Mouse (Mus musculus) left cerebral cortex, postnatal 25 days (tissue): ENCODE data around the gene Mfsd12. TPM values are rescaled to one million over a fixed set of nuclear protein-coding genes. Genes with fewer than 3 reads are reported as not detected.

Source experiments
- DNase-seq, 2 experiments: peaks; one replicate each; pipeline ENCODE4 v3.0.0; 2022; ENCODE audit warnings: low spot score in 2 of 2, mixed read lengths in 1 of 2
- intact Hi-C: fragments of 180-260 bp; cut with DNase I; formaldehyde crosslinking; loops from one replicate; pipeline ENCODE4 v1.15.1; 2025
- total RNA-seq, 2 experiments: library from RNA; stranded (reverse); gene quantifications; 2 replicates each; pipeline ENCODE4 v1.2.3; 2021

Gene Mfsd12
- total RNA-seq, 2 experiments from 2014 or later = 39.3 to 41.1 TPM

DNA sequence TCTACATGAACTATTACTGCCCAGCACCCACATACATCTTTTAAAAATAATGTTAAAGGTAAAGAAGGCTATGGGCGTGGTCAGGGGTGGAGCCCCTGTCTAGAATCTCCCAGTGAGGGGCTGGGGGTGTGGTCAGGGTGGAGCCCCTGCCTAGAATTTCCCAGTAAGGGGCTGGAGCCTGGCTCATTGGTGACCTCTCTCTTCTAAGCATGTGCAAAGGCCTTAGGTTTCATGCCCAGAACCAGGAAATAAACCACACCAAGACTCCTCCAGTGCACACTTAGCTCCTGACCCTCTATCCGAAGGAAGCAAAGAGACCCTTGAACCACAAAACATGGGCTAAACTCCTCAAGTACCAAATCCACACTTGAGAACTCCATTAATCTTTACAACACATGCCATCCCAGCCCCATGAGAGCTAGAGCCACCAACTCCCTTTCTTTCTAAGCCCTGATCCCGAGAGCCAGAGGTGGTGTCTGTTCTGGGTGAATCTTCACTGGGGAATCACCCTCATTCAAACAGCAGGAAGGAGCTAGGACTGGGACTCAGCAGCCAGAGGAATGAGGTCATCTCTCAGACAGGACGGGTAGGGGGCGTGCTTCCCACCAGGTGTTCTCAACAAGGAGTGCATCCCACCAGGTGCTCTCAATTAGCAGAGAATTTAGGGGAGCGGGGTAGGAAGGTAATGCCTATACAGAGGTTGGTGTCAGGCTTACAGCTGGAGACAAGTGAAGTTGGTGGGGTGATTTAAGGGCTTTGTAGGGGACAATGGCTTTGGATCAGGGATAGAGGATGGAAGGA is 19.5 kb downstream of the Mfsd12 start:
- intact Hi-C loops = no loop called here
- DNase-seq = no peak

DNA sequence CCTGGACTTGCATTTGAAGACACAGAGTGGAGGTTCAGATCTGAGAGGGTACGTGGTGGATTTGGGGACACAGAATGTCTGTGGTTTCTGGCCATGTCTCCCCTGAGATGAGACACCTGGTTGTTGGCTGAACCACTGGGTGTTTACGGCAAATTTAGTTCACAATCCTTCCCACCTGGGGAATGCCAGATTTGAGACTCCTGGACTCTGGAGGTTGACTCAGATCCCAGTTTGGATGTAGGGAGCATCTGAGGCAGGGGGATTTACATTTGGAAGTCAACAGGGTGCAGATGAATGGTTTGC is 20.0 kb downstream of the Mfsd12 start:
- intact Hi-C loops = no loop called here
- no peak for DNase-seq

DNA sequence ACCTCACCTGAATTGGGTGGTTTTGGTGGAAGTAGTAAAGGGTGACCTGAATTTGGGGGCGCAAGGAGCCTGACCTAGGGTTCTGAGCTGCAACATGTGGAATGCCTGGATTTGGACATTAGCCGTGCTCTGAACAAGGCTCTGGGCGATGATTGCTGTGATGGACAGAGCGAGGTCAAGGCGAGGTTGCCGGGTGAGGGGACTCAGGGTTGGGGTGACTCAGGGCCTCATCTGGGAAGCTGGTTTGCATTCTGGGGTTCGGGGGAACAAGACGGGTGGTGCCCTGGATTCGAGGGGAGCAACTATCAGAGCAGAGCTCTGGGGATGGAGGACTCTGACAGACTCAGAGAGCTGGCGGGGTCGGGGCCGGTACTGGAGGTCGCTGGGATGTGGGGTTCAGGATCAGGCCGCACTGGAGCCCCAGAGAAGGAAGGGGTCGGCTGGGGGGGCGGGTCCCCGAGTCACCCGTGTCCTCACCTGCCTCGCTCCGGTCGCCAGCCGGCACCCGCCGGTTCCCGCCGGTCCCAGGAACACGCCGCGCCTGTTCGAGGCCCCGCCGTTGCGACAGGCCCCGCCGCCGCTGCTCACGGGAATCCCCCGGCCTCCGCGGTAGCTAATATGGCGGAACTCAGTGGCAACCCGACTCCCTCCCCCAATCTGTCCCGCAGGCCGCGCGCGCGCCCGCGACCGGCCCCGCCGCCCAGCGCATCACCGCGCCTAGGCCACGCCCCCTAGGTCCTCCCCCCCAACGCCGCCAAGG is 20.7 kb downstream of the Mfsd12 start, which contains the start of gene Fzr1:
Gene Fzr1 (minus strand): TSS at position 724 of the 760 bp plus-strand sequence.
- intact Hi-C loops = no loop called here
- no peak for DNase-seq

DNA sequence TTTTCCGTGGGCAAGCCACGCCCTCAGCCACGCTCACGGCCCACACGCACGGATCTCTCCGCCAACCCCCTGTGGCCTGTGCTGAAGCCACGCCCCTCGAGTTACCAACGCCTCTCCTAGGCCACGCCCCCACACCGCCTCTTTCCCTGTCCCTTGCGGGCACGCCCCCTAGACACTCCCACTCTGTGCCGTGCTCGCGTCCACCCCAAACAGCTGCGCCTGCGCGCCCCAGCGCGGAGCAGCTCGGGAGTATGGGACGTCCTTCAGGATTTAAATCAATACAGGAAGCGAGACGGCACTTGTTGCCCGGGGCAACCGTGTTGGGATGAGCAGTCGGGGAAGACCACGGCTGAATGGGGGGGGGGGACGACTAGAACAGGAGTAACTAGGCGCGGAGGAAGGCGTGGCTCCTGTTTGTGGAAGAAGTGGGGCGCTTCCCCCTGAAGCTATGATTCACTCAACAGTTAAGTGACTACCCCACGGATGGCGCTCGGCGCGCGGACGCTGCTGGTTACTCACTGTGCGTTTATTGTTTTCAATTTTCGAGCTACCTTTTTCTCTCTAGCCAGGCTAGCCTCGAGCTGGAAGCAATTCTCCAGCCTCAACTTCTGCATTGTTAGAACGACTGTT is 21.4 kb downstream of the Mfsd12 start:
- DNase-seq = peak; percentile 100
- intact Hi-C loops = no loop called here

DNA sequence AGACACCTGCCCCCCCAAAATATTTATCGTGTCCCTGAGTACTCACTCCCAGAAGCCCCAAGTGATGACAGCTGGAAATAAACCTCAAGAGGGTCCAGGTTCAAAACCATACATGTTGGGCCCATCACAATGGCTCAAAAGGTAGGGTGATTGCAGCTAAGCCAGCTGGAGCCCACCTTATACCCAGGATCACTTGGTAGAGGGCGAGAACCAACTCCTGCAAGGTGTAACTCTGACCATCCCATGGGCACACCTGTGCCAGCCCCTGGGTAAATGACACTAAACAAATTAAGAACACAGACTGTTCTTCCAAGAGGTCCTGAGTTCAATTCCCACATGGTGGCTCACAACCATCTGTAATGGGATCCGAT is 21.9 kb downstream of the Mfsd12 start:
- intact Hi-C loops = no loop called here
- no peak for DNase-seq

DNA sequence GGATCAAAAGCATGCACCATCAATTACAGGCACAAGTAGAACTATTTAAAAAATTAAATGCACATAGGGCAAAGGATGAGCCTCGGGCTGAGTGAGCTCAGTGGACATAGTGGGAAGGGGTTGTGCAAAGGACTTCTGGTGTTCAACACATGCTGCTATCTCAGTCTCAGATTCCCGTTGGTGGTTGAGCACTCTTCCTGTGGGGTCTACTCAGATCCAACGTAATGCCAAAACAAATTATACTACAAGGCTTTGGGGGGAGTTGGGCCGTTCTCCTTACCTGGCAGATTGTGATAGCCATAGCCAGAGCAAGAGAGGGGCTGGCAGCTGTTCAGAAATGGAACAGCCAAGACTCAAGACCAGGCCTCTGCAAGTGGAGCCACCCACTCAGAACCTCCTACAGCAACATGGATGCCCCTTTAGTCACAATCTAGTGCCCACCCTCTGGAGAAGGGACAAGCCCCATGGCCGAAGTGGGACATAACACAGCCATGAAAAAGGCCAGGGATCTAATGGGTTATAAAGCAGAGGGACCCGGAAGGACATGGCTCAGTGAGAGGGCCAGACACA is 22.6 kb downstream of the Mfsd12 start:
- no peak for DNase-seq
- intact Hi-C loops = no loop called here

DNA sequence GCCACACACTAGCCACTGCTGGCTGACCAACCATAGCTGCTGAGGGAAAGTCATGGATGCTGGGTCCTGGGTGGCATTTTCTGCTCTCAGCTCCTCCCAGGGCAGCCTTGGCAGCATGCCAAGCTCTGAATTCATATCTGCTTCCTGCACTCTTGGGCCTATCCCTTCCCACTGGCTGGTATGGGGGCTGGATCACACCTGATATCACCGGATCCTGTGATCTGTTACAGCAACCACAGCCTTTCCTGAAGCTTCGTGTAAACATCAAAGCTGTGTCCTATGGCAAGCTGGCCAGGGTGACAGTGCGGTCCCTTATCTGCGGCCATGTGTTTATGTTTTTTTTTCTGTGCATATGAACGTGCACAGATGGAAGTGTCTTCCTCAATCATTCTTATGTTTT is 24.7 kb downstream of the Mfsd12 start:
- intact Hi-C loops = no loop called here
- no peak for DNase-seq

DNA sequence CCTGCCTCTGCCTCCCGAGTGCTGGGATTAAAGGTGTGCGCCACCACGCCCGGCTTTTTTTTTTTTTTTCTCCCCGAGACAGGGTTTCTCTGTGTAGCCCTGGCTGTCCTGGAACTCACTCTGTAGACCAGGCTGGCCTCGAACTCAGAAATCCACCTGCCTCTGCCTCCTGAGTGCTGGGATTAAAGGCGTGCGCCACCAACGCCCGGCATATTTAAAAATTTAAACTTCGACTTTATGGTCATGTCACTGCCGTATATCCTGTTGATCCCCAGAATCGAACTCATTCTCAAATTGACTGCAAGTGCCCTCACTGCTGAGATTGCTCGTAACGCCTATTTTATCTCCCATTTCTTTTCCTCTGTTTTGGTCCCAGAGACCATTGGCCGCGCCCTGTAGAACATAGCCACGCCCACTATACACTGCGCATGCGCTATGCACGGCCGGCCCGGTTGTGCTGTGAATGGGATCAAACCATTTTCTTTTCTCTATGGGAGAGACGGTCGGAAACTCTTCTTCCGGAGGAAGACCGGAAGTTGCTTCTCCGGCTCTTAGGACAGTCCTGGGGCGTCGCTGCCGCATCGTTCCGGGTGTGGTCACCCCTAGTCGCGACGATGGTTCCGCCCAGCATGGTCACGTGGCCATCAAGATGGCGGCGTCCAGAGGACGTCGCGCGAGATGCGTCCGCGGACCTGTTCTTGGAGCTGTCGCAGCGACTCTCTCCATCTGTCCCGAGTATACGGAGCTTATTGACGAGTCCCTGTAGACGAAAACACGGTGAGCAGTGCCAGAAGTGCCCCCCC is 26.7 kb downstream of the Mfsd12 start, which contains the start of the genes Dohh and Gm48551:
Gene Dohh (plus strand): TSS at position 627 of the 803 bp plus-strand sequence.
Gene Gm48551 (plus strand): TSS at position 665 of the 803 bp plus-strand sequence.
- intact Hi-C loops = no loop called here
- peak; percentile 98 to 99 for DNase-seq

DNA sequence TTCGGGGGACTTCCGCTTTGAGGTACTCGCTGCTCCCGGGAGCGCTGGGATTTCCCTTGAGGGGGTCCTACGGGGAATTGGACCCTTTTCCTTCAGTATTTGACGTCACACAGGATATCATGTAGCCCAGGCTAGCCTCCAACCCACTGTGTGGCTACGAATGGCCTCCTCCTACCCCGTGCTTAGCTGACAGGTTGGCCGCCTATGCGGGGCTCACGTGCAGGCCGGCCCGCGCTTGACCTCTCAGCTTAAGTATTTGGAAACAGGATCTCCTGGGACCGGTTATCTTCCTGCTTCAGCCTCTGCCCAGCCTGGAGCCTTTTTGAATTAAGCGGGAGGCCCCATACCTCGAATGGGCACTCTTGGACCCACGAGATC is 27.3 kb downstream of the Mfsd12 start:
- intact Hi-C loops = no loop called here
- no peak for DNase-seq

DNA sequence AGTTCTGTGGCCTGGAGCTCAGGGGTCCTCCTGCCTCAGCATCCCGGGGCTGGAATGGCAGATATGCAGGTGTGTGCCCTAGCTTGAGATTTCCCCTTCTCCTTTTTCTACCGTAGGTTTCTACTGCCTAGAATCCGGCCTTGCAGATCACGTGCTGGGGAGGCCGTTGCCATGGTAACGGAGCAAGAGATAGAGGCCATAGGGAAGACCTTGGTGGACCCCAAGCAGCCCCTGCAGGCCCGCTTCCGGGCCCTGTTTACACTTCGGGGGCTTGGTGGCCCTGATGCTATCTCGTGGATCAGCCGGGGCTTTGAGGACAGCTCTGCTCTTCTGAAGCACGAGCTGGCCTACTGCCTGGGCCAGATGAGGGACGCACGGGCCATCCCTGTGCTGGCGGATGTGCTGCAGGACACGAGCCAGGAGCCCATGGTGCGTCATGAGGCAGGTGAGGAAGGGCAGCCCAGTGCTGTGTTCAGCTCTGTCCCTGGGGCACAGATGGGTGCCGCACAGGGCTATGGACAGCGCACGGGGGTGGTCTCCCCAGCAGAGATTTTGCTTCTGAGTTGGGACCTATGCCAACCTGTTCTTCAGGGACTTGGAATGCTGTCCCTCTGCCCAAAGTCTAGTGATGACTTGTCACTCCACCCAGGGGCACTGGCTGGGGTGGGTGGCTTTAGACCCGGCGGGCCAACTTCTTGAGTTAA is 28.5 kb downstream of the Mfsd12 start:
- intact Hi-C loops = no loop called here
- no peak for DNase-seq

DNA sequence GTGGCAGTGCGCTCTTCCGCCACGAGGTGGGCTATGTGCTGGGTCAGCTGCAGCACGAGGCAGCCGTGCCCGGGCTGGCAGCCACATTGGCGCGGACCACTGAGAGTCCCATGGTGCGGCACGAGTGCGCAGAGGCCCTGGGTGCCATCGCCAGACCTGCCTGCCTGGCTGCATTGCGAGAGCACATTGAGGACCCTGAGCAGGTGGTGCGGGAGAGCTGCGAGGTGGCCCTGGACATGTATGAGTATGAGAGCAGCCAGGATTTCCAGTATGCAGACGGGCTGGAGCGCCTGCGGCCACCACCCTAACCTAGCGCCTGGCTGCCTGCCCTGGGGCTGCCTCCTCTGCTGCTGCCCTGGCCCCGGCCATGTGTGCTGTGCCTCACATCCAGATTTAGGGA is 30.4 kb downstream of the Mfsd12 start:
- intact Hi-C loops = no loop called here
- DNase-seq = no peak

DNA sequence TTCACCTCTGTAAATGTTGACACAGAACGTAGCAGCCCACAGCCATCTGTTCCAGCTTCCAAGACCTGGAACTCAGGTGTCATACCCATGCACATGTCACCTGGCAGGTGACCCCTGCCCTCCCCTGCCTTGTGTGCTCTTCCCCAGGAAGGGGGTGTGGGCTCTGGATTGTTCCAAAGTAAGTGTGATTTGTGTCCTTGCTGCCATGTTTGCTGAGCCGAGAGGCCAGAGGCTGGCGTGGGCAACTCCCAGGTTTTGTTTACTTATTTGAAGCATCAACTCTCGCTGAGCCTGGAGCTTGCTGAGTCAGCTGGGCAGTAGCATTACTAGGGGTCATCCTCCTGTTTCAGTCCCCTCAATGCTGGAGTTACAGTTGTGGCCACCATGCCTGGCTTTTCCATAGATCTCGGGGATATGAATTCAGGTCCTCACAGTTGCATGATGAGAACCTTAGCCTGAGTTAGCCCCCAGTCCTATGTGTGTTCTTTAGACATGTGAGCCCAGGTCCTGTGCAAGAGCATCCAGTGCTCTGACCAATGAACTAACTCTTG is 31.3 kb downstream of the Mfsd12 start, which contains the start of gene Gm48552:
Gene Gm48552 (plus strand): TSS at position 501 of the 551 bp plus-strand sequence.
- intact Hi-C loops = loop anchor here (1.0 kb wide), 1 partner anchor 62 kb away; no protein-coding TSS in a partner anchor
- no peak for DNase-seq

DNA sequence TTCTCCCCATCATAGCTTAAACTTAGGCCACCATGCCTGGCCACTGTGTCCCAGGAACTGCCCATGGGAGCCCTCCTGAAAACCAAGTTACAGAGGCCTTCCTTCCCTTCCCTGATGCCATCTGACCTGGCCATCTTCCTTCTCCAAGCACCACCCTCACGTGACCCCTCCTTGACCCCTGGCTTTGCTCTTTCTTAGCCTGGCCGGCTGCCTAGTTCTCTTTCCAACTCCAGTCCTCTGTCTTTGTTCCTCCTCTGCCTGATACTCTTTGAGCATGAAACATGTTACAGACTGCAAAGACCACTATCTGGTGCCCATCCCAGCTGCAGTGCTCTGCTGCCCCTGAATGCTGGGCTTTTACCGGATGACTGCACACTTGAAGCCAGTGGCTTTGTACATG is 32.1 kb downstream of the Mfsd12 start:
- DNase-seq = no peak
- intact Hi-C loops = loop anchor here (1.0 kb wide), 1 partner anchor 61 kb away; no protein-coding TSS in a partner anchor

DNA sequence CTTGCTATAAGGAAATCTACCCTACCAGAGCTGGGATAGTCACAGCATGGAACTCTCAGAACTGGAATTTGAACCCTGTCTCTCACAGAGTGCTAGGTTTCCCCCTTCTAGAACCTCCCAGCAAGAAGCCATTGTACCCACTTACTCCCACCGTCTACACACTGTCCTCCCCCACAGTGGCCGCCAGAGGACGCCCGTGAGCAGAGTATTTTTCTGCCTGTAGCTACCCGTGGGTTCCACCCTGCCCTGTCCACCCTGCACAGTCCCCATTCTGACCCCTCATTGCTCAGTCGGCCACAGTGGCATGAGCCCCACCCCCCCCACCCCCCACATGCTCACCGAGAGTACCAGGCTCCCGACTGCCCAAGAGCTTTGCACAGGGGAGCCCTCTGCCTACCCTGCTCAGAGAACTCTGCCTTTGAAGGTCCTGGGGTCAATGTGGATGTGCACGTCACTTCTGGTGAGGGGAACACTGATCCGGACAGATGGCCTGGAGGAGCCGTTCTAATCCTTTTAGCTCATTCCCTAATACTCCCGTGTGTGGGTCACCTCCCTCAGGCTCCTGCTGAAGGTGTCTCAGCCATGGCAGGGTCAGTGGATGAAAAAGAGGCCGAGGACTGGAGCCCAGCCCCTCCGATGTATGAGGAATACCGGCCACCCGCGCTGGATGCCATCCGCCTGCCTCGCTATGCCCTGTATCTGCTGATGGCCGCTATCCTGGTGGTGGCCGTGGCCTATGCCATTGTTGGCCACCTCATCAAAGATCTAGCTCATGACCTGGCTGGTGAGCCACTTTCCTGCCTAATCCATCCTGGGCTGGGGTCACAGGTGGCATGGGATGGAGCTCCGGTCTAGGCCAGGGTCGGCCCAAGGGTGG is 32.7 kb downstream of the Mfsd12 start:
- DNase-seq = peak; percentile 70 to 76
- intact Hi-C loops = loop anchor here (1.0 kb wide), 1 partner anchor 60 kb away; no protein-coding TSS in a partner anchor

DNA sequence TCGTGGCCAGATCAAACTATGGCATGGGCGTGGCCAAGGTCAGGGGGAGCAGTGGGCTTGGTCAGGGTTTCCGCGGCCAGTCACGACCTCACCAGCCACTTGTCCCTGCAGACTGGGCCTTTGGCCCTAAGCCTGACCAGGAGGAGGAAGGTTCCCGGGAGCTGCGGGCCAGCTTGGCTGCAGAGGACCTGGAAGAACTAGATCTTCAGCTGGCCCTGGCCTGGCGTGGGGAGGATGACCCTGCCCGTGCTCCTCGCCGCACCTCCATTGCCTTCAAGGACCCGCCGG is 33.3 kb downstream of the Mfsd12 start:
- intact Hi-C loops = no loop called here
- no peak for DNase-seq

DNA sequence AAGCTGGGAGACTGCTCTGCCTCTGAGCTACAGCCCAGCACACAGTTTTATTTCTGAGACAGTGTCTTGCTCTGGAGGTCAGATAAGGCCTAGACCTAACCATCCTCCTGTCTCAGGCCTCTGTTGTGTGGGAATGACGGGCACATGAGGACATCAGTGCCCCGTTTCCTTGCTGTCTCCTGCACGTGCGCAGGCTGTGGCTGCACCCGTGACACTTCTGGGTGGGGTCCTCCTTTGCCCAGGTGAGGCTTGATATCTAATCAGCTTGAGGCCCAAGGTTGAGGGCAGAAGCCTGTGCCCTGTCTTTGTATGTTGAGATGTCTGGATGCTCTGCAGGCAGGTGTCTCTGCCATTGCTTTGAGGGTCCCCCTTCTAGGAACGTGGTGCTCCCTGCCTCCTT is 35.0 kb downstream of the Mfsd12 start:
- DNase-seq = no peak
- intact Hi-C loops = no loop called here

DNA sequence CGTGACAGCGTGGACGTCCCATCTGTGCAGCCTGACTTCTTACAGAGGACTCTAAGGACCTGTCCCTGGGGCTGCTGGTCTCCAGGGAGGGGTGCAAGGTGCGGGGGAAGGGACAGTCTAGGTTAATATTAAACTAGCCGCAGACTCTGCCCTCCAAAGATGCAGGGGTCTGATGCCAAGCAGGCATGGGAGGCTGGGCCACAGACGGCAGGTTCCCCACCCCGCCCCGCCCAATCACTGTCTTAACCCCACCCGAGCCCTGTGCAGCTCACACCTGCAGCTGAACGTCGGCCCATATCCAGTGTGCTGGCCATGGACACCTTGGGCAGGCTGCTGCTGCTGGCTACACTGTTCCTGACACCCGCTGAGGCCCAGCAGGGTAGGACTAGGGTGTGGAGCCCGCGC is 35.5 kb downstream of the Mfsd12 start, which contains the start of gene Smim24:
Gene Smim24 (plus strand): TSS at position 271 of the 405 bp plus-strand sequence.
- intact Hi-C loops = no loop called here
- no peak for DNase-seq
